Mouse (Mus musculus) 3T3-L1 (cell line): Measurements from ENCODE around the gene Vps18.

Experiments
- DNase-seq: peaks from one replicate; pipeline ENCODE4 v3.0.0-alpha.2; 2015; ENCODE audit warnings: low read depth, low spot score

The Vps18 gene

DNA sequence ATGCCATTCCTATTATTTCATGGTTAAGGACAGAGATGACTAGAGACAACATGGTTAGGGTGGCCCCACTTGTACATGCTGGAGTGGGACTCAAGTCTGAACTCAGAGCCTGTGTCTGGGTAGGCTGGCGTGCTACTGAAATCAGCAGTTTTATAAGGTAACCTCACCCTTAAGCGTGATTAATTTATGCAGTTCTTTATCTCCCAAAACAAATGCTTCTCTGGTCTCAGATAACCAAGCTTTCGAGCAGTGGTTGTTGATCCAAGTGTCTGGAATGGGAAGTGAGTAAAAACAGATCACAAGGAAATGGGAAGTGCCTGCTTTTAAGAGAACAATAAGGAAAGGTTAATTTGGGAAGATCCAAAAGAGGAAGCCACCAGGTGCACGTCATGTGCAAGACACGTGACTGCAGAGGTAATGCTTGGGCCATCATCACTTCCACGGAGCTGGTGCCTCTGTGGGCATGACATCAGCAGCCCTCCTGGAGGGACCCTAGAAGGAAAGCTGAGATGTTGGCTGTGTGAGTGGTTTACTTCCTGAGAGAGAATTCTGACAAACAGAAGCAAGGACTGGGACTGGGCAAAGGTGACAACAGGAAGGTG, 56.1 kb downstream of the Vps18 start:
- DNase-seq: no peak
